Mouse (Mus musculus) hindbrain, embryonic 10.5 days (tissue): ENCODE measurements around the gene Gm26566. TPM values are rescaled to one million over a fixed set of nuclear protein-coding genes. Genes with fewer than 3 reads are reported as not detected.
A peak's percentile ranks its signal among the peaks of the same experiment; 100 is the strongest.

ENCODE experiments used
- DNase-seq: peaks from one replicate; pipeline ENCODE4 v3.0.0-alpha.2; 2017; ENCODE audit warnings: low spot score
- H3K27ac ChIP-seq: fragments of 300-500 bp; sonication (generic); 2 replicates; pipeline ENCODE4 v1.5.1; 2016; ENCODE audit warnings: mild to moderate bottlenecking, moderate library complexity
- H3K27me3 ChIP-seq: fragments of 300-500 bp; sonication (generic); 2 replicates; pipeline ENCODE4 v1.6.1; 2016; ENCODE audit warnings: mild to moderate bottlenecking; ENCODE audit not compliant: poor library complexity, insufficient read depth, severe bottlenecking
- H3K36me3 ChIP-seq: fragments of 300-500 bp; sonication (generic); 2 replicates; pipeline ENCODE4 v1.6.1; 2016; ENCODE audit warnings: mild to moderate bottlenecking, moderate library complexity
- H3K4me1 ChIP-seq: fragments of 300-500 bp; sonication (generic); replicated peaks from 2 replicates; pipeline ENCODE4 v1.6.1; 2016; ENCODE audit warnings: mild to moderate bottlenecking
- H3K4me3 ChIP-seq: fragments of 300-500 bp; sonication (generic); 2 replicates; pipeline ENCODE4 v1.5.1; 2016; ENCODE audit warnings: mild to moderate bottlenecking, moderate library complexity
- H3K9me3 ChIP-seq: fragments of 300-500 bp; sonication (generic); 2 replicates; pipeline ENCODE4 v1.6.1; 2016; ENCODE audit warnings: mild to moderate bottlenecking, moderate library complexity
- WGBS: fragments of 180-500 bp; shearing (Covaris S2); methylation state at CpG from one replicate; pipeline ENCODE4 v1.1.7; 2016; 5-methylcytosine and 5-hydroxymethylcytosine counted together
- polyA plus RNA-seq: library from polyadenylated mRNA; unstranded; fragments of >200 nt; fragmentation: Nextera tagmentation; extraction: Ambion mirVana; gene quantifications from 2 replicates; pipeline ENCODE4 v1.2.1, GENCODE M21; 2016

The Gm26566 gene
- polyA plus RNA-seq, 1 experiment from 2014 or later = 0.68 TPM

GRCm38 (mm10) chr4:88705924-88706323 is 15.7 kb upstream of the Gm26566 start:
- no peaks in the 10 kb centered on the region for H3K4me1 ChIP-seq
- no peaks in the 10 kb centered on the region for H3K36me3 ChIP-seq
- H3K27me3 ChIP-seq = no peaks in the 10 kb centered on the region
- no peak for DNase-seq
- H3K4me3 ChIP-seq = no peak overlapping the region
- WGBS = 44% methylated on average over 3 of the region's 3 CpGs
- H3K27ac ChIP-seq = no peak overlapping the region
- no peaks in the 10 kb centered on the region for H3K9me3 ChIP-seq

DNA sequence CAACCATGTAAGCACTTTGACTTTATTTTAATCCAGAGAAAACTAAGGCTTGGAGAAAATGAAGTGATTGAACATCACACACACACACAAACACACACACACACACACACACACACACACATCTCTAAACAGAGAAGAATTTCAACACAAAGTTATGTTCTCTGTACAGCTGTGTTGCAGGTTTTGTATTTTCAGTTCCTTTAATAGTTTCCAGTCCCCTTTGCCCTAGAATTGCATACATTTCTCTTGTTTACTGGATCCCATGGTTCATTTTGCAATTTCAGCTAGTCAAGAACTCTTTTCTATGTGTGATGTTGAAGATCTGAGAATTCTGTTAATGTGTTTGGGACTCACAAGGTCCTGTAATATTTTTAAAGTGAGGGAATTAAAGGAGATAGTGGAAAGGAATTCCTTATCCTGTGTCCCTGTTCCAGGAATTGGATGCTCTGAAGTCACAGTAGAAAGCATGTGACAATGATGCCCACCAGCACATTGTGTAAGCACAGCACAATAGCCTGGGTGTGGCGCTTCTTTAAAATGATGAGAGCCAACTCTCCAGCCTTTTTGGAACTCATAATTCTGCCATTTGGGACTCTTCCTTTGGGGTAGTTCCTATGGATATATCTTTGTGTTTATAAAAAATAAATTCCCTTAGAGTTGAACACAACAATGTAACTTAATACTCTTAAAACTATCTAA is 14.3 kb upstream of the Gm26566 start:
- Histone ChIP-seq H3K27ac (no peak overlapping the region), H3K9me3 (no peaks in the 10 kb centered on the region), H3K27me3 (no peaks in the 10 kb centered on the region), H3K4me3 (no peak overlapping the region), H3K36me3 (no peaks in the 10 kb centered on the region), H3K4me1 (no peaks in the 10 kb centered on the region)
- DNase-seq = no peak
- 92% methylated on average over 1 of the region's 1 CpGs for whole genome bisulfite sequencing

- Histone ChIP-seq H3K4me1 (peaks cover 14% of the 10 kb centered on the region), H3K4me3 (no peak overlapping the region), H3K36me3 (peaks cover 65% of the 10 kb centered on the region), H3K27me3 (no peaks in the 10 kb centered on the region), H3K27ac (no peak overlapping the region), H3K9me3 (no peaks in the 10 kb centered on the region)
- WGBS = 94% methylated on average over 1 of the region's 1 CpGs
- DNase-seq = no peak
These were observed 7.3 kb upstream of the Gm26566 start for GRCm38 (mm10) chr4:88714281-88714680.

DNA sequence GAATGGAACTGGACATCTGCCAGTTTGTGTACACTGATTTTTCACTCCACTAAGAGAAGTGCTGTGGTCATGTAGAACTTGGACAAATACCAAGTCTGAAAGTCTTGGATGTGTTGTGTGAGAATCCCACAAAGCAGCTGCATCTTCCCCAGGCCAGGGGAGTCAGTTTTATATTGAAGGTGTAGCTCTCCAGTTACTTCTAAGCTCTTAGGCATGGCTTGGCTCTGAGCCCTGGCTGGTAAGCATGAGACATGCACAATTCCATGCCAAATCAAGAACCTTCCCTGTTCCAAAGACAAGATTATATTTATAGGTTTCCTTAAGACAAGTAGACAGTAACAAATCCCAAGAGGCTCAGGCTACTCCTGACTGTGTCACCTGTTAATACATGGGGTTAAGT is 6.5 kb upstream of the Gm26566 start:
- Histone ChIP-seq H3K9me3 (no peaks in the 10 kb centered on the region), H3K27me3 (no peaks in the 10 kb centered on the region), H3K36me3 (peaks cover 73% of the 10 kb centered on the region), H3K4me1 (peaks cover 22% of the 10 kb centered on the region), H3K4me3 (no peak overlapping the region), H3K27ac (no peak overlapping the region)
- no peak for DNase-seq

- DNase-seq = no peak
- H3K4me3 ChIP-seq = peak overlapping the region; percentile 95
- no peaks in the 10 kb centered on the region for H3K27me3 ChIP-seq
- peaks cover 37% of the 10 kb centered on the region for H3K4me1 ChIP-seq
- H3K27ac ChIP-seq = no peak overlapping the region
- H3K9me3 ChIP-seq = no peaks in the 10 kb centered on the region
- WGBS = 85% methylated on average over 1 of the region's 1 CpGs
- H3K36me3 ChIP-seq = peaks cover 73% of the 10 kb centered on the region
These were observed 2.9 kb upstream of the Gm26566 start for GRCm38 (mm10) chr4:88718715-88719114.

DNA sequence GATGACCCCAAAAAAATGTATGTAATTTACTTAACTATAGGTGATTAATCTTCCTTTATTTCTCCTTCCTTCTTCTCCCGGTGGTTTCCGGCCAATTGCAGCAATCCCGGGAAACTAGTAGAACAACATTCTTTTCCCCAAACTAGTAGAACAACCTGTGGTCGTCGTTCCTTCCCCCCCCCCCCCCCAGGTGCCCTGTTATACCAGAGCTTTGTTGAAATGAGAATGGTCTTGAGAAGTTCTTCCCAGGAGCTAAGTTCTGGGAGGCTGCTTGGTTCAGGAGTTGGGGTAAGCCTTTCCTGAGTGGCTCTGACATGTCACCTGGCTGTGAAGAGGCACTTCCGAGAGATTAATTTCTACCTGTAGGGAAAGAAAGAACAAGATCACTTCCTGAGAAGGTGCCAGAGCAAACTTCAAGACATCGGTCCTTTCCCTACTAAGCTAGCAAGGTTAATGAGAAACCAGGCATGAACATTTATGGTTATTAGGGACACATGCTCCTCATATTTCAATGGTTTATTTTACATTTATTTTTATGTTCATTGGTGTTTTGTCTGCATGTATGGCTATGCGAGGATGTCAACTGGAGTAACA is 2.0 kb downstream of the Gm26566 start:
- 65% methylated on average over 8 of the region's 8 CpGs for WGBS
- H3K4me1 ChIP-seq = peaks cover 29% of the 10 kb centered on the region
- H3K9me3 ChIP-seq = no peaks in the 10 kb centered on the region
- H3K27ac ChIP-seq = no peak overlapping the region
- H3K4me3 ChIP-seq = no peak overlapping the region
- no peak for DNase-seq
- peaks cover 25% of the 10 kb centered on the region for H3K36me3 ChIP-seq
- H3K27me3 ChIP-seq = no peaks in the 10 kb centered on the region

GRCm38 (mm10) chr4:88726727-88727126 is 5.1 kb downstream of the Gm26566 start:
- H3K4me3 ChIP-seq = no peak overlapping the region
- no peak for DNase-seq
- 85% methylated on average over 6 of the region's 6 CpGs for WGBS
- H3K27ac ChIP-seq = no peak overlapping the region
- no peaks in the 10 kb centered on the region for H3K4me1 ChIP-seq
- H3K9me3 ChIP-seq = no peaks in the 10 kb centered on the region
- no peaks in the 10 kb centered on the region for H3K27me3 ChIP-seq
- H3K36me3 ChIP-seq = no peaks in the 10 kb centered on the region

- DNase-seq = no peak
- no peak overlapping the region for H3K27ac ChIP-seq
- no peaks in the 10 kb centered on the region for H3K9me3 ChIP-seq
- no peaks in the 10 kb centered on the region for H3K36me3 ChIP-seq
- WGBS = 5% methylated on average over 1 of the region's 1 CpGs
- no peaks in the 10 kb centered on the region for H3K27me3 ChIP-seq
- H3K4me3 ChIP-seq = no peak overlapping the region
- H3K4me1 ChIP-seq = no peaks in the 10 kb centered on the region
These were observed 5.7 kb downstream of the Gm26566 start for GRCm38 (mm10) chr4:88727324-88727723.

- no peak overlapping the region for H3K27ac ChIP-seq
- no peaks in the 10 kb centered on the region for H3K4me1 ChIP-seq
- peak; percentile 83 for DNase-seq
- H3K4me3 ChIP-seq = no peak overlapping the region
- H3K9me3 ChIP-seq = no peaks in the 10 kb centered on the region
- WGBS = 7% methylated on average over 2 of the region's 2 CpGs
- H3K27me3 ChIP-seq = no peaks in the 10 kb centered on the region
- no peaks in the 10 kb centered on the region for H3K36me3 ChIP-seq
These were observed 16.9 kb downstream of the Gm26566 start for GRCm38 (mm10) chr4:88738480-88738879.

DNA sequence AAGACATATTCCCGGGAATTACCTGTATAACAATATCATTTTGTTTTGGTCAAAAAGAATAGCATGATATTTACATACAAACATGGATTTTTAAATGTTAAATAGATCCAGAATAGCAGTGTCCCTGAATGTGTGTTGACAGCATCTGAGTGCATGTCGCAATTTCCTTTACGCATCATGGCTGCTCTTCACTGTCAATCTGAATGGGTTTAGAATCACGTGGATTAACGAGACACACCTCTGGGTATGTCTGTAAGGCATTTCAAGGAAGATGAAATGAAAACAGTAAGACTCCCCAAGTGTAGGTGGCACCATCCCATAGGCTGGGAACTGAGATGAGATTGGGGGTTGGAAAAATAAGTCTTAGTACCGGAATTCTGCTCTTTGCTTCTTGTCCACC is 17.4 kb downstream of the Gm26566 start:
- Histone ChIP-seq H3K36me3 (no peaks in the 10 kb centered on the region), H3K9me3 (no peaks in the 10 kb centered on the region), H3K27me3 (no peaks in the 10 kb centered on the region), H3K4me3 (no peak overlapping the region), H3K27ac (no peak overlapping the region), H3K4me1 (no peaks in the 10 kb centered on the region)
- 93% methylated on average over 6 of the region's 6 CpGs for WGBS
- DNase-seq = no peak

- Histone ChIP-seq H3K9me3 (no peaks in the 10 kb centered on the region), H3K4me1 (no peaks in the 10 kb centered on the region), H3K4me3 (no peak overlapping the region), H3K27ac (no peak overlapping the region), H3K36me3 (no peaks in the 10 kb centered on the region), H3K27me3 (no peaks in the 10 kb centered on the region)
- WGBS = 94% methylated on average over 4 of the region's 4 CpGs
- DNase-seq = no peak
These were observed 19.8 kb downstream of the Gm26566 start for GRCm38 (mm10) chr4:88741426-88741825.

DNA sequence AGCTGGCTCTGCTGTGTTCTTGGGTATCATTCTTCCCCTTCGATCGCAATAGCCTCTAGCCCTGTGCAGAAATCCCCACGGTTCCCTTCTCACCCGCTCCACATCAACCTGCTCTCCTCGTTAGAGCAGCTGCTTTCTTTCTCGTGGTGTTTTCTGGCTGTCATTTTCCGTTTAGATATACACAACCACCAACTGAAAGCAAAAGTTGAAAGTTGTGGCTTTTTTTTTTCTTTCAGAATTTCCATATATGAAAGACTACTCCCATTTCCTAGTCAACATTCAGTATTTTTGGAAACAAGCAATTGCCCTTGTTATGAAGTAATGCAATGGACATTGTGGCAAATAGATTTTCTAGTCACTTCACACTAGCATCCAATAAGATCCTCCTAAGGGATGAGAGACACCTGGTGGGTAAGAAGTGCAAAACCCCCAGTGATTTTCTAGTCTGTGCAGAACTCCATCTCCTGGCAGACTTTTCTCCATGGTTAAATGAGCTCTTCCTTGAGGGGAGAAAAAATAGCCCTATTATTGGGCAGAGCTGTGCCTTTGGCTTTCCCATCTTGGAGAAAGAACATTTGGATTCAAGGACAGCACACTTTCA is 21.3 kb downstream of the Gm26566 start:
- 86% methylated on average over 7 of the region's 7 CpGs for WGBS
- Histone ChIP-seq H3K4me3 (no peak overlapping the region), H3K27me3 (no peaks in the 10 kb centered on the region), H3K36me3 (no peaks in the 10 kb centered on the region), H3K4me1 (no peaks in the 10 kb centered on the region), H3K27ac (no peak overlapping the region), H3K9me3 (no peaks in the 10 kb centered on the region)
- DNase-seq = no peak

GRCm38 (mm10) chr4:88744207-88744606 is 22.6 kb downstream of the Gm26566 start:
- no peaks in the 10 kb centered on the region for H3K36me3 ChIP-seq
- H3K4me1 ChIP-seq = no peaks in the 10 kb centered on the region
- DNase-seq = no peak
- no peaks in the 10 kb centered on the region for H3K9me3 ChIP-seq
- H3K4me3 ChIP-seq = no peak overlapping the region
- WGBS = 84% methylated on average over 3 of the region's 3 CpGs
- H3K27me3 ChIP-seq = no peaks in the 10 kb centered on the region
- H3K27ac ChIP-seq = no peak overlapping the region
